12 mouse cellular contexts compared by ENCODE assay signal in genomic region chr4:76292733-76293357, GRCm38 (mm10).
"Had no signal": no experiment of that assay in that cellular context is flagged by ENCODE, and none has a peak within 500 bp of the region (broad histone marks: within the 10 kb centered on the region; RNA-seq: fewer than 3 reads in every experiment).

No protein-coding gene starts in this region.

- H3K27ac ChIP-seq: kidney, postnatal 0 days; liver, embryonic 12.5 days; midbrain, embryonic 12.5 days; neural tube, embryonic 15.5 days had no signal

- H3K9ac ChIP-seq: liver, embryonic 12.5 days; midbrain, embryonic 12.5 days; neural tube, embryonic 15.5 days had no signal

- H3K27me3 ChIP-seq: liver, embryonic 12.5 days; midbrain, embryonic 12.5 days; neural tube, embryonic 15.5 days had no signal

- H3K4me1 ChIP-seq: liver, embryonic 12.5 days had no signal

- DNase-seq: kidney, adult 11 months; kidney, adult 9 months; kidney, postnatal 36 days; left cerebral cortex, postnatal 4 days; right cerebral cortex, adult 18-20 months; right cerebral cortex, postnatal 25 days; thymus, postnatal 36 days had no signal

- H3K4me3 ChIP-seq: liver, embryonic 12.5 days; midbrain, embryonic 12.5 days; myocyte; neural tube, embryonic 15.5 days had no signal

- H3K4me2 ChIP-seq: liver, embryonic 12.5 days; midbrain, embryonic 12.5 days; neural tube, embryonic 15.5 days had no signal

- H3K36me3 ChIP-seq: liver, embryonic 12.5 days; midbrain, embryonic 12.5 days; neural tube, embryonic 15.5 days had no signal

- ATAC-seq: liver, embryonic 12.5 days had no signal

- H3K9me3 ChIP-seq: liver, embryonic 12.5 days; midbrain, embryonic 12.5 days; neural tube, embryonic 15.5 days had no signal
